Mouse (Mus musculus) T-cell, adult 66 days (primary cell): ENCODE data around the gene Gm21783. TPM values are rescaled to one million over a fixed set of nuclear protein-coding genes. Genes with fewer than 3 reads are reported as not detected.

Experiments
- total RNA-seq, 2 experiments: library from RNA; stranded (reverse); gene quantifications; 3 replicates in 1 of 2; 4 replicates in 1 of 2; pipeline ENCODE4 v1.2.4; 2023

The Gm21783 gene
- not detected for total RNA-seq

GRCm38 (mm10) chrY:44981163-44981562, at the start of gene Gm21783:
TSS of gene Gm21783 (minus strand) at chrY:44981263.

